Mouse (Mus musculus): ENCODE measurements around the gene Khdc1c. TPM values are rescaled to one million over a fixed set of nuclear protein-coding genes. Genes with fewer than 3 reads are reported as not detected.
A peak's percentile ranks its signal among the peaks of the same experiment; 100 is the strongest.
"Not testable (repeated sequence)": the region's sequence is repeated elsewhere in the genome, so short reads cannot be mapped to it uniquely, and the experiment has no call there.

The Khdc1c gene
- total RNA-seq (2021), result not detected
- long read RNA-seq, experiment 1, result 0 reads
- long read RNA-seq, experiment 2, result 0 reads

- DNase-seq (ENCODE audit: low spot score in 2 of 2); intact Hi-C loops (cut with DNase I): not testable (repeated sequence)
Measured at GRCm38 (mm10) chr1:21368031-21368430, at the start of gene Khdc1c. TSS of gene Khdc1c (plus strand) at chr1:21368331.

- DNase-seq (ENCODE audit: low spot score in 2 of 2); intact Hi-C loops (cut with DNase I): not testable (repeated sequence)
Measured at GRCm38 (mm10) chr1:21320271-21320670, 47.9 kb upstream of the Khdc1c start.

GRCm38 (mm10) chr1:21321656-21322055 is 46.5 kb upstream of the Khdc1c start:
- no peak for DNase-seq (ENCODE audit: low spot score in 2 of 2)
- intact Hi-C loops (cut with DNase I), result no loop called here

- intact Hi-C loops (cut with DNase I), result no loop called here
- DNase-seq (ENCODE audit: low spot score in 2 of 2), result no peak
Measured at GRCm38 (mm10) chr1:21323996-21324574, 44.0 kb upstream of the Khdc1c start.

GRCm38 (mm10) chr1:21324633-21325032 is 43.5 kb upstream of the Khdc1c start:
- no peak for DNase-seq (ENCODE audit: low spot score in 2 of 2)
- intact Hi-C loops (cut with DNase I), result no loop called here

GRCm38 (mm10) chr1:21326733-21327132 is 41.4 kb upstream of the Khdc1c start:
- intact Hi-C loops (cut with DNase I), result no loop called here
- no peak for DNase-seq (ENCODE audit: low spot score in 2 of 2)

GRCm38 (mm10) chr1:21331161-21331560 is 37.0 kb upstream of the Khdc1c start:
- intact Hi-C loops (cut with DNase I); DNase-seq (ENCODE audit: low spot score in 2 of 2): not testable (repeated sequence)

GRCm38 (mm10) chr1:21333222-21333973 is 34.7 kb upstream of the Khdc1c start:
- intact Hi-C loops (cut with DNase I), result no loop called here

GRCm38 (mm10) chr1:21335836-21336235 is 32.3 kb upstream of the Khdc1c start:
- DNase-seq (ENCODE audit: low spot score in 2 of 2), result no peak
- intact Hi-C loops (cut with DNase I), result no loop called here

More at GRCm38 (mm10) chr1:21333222-21333973, 34.7 kb upstream of the Khdc1c start:
- DNase-seq (ENCODE audit: low spot score in 2 of 2), result no peak

- DNase-seq (ENCODE audit: low spot score in 2 of 2), result no peak
- intact Hi-C loops (cut with DNase I), result loop anchor here (5.0 to 10.0 kb wide), 2 partner anchors 123 to 406 kb away; partner anchors contain the start of gene Tmem14a
Measured at GRCm38 (mm10) chr1:21340745-21341144, 27.4 kb upstream of the Khdc1c start.

- DNase-seq (ENCODE audit: low spot score in 2 of 2), result peak; percentile 36 to 71
- intact Hi-C loops (cut with DNase I), result loop anchor here (2.0 to 10.0 kb wide), 3 partner anchors 127 to 409 kb away; partner anchors contain the start of gene Tmem14a
Measured at GRCm38 (mm10) chr1:21344253-21344652, 23.9 kb upstream of the Khdc1c start.

- DNase-seq (ENCODE audit: low spot score in 2 of 2), result not testable (repeated sequence)
- intact Hi-C loops (cut with DNase I), result loop anchor here (2.0 to 10.0 kb wide), 3 partner anchors 127 to 410 kb away; partner anchors contain the start of gene Tmem14a
Measured at GRCm38 (mm10) chr1:21344752-21345151, 23.4 kb upstream of the Khdc1c start.

GRCm38 (mm10) chr1:21349341-21349740 is 18.8 kb upstream of the Khdc1c start, which contains the start of gene Khdc1a:
TSS of gene Khdc1a (plus strand) at chr1:21349641.
- DNase-seq (ENCODE audit: low spot score in 2 of 2), result no peak
- intact Hi-C loops (cut with DNase I), result loop anchor here (10.0 kb wide), 1 partner anchor 415 kb away; no protein-coding TSS in a partner anchor

- intact Hi-C loops (cut with DNase I), result no loop called here
- no peak for DNase-seq (ENCODE audit: low spot score in 2 of 2)
Measured at GRCm38 (mm10) chr1:21383256-21383655, 15.1 kb downstream of the Khdc1c start, which contains the start of gene Khdc1b. TSS of gene Khdc1b (plus strand) at chr1:21383556.

- DNase-seq (ENCODE audit: low spot score in 2 of 2), result no peak
- intact Hi-C loops (cut with DNase I), result no loop called here
Measured at GRCm38 (mm10) chr1:21391138-21391671, 23.1 kb downstream of the Khdc1c start.

GRCm38 (mm10) chr1:21402804-21403203 is 34.7 kb downstream of the Khdc1c start:
- intact Hi-C loops (cut with DNase I), result no loop called here

GRCm38 (mm10) chr1:21407266-21407665 is 39.1 kb downstream of the Khdc1c start:
- DNase-seq (ENCODE audit: low spot score in 2 of 2), result no peak
- intact Hi-C loops (cut with DNase I), result no loop called here

More at GRCm38 (mm10) chr1:21402804-21403203, 34.7 kb downstream of the Khdc1c start:
- DNase-seq (ENCODE audit: low spot score in 2 of 2), result no peak

GRCm38 (mm10) chr1:21411331-21412196 is 43.4 kb downstream of the Khdc1c start:
- intact Hi-C loops (cut with DNase I), result loop anchor here (2.0 to 5.0 kb wide), 2 partner anchors 551 to 857 kb away; partner anchors contain the start of gene Kcnq5
- peak; percentile 76 to 91 for DNase-seq (ENCODE audit: low spot score in 2 of 2)

- intact Hi-C loops (cut with DNase I), result loop anchor here (5.0 kb wide), 1 partner anchor 550 kb away; the partner anchor contains the start of gene Kcnq5
Measured at GRCm38 (mm10) chr1:21412197-21412555, 44.0 kb downstream of the Khdc1c start.

More at GRCm38 (mm10) chr1:21412197-21412555, 44.0 kb downstream of the Khdc1c start:
- DNase-seq (ENCODE audit: low spot score in 2 of 2), result no peak

Measured in left cerebral cortex, postnatal 14 days (tissue).